Mouse (Mus musculus) small intestine, adult 2 months (tissue): Measurements from ENCODE around the gene Acot7.

ENCODE experiments used
- CTCF ChIP-seq: fragments of 200-500 bp; IDR thresholded peaks from 2 replicates; pipeline ENCODE4 v1.5.1; 2012; ENCODE audit warnings: low read depth, mild to moderate bottlenecking, control low read depth, inconsistent platforms, low read length, moderate library complexity, mixed read lengths; ENCODE audit not compliant: insufficient replicate concordance, insufficient read length; ENCODE audit errors: extremely low read depth
- POLR2A ChIP-seq: fragments of 200-500 bp; IDR thresholded peaks from 2 replicates; pipeline ENCODE4 v1.6.1; 2012; ENCODE audit warnings: low read depth, mild to moderate bottlenecking, control low read depth, inconsistent platforms, low read length, moderate library complexity

DNA sequence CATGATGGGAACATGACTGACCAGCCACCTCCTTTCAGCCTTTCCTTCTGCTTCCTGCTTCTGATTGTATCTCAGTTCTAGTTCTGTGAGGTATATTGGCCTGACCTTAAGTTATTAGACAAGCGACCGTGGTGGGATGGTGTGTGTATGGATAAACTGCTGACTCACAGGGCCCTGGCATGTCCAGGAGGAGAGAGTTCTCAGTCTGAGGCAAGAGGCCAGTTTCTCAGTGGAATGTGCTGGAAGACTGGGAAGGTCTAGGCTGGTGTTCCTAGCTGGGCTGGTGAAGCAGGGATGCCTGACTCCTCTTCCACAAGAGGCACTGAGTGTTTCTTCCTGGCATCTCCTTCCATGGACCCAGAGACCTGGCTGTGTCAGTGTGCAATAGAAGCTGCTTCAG lies 15.2 kb upstream of the Acot7 start:
- TF ChIP-seq CTCF (no peak), POLR2A (no peak)
